Mouse (Mus musculus) liver, embryonic 16.5 days (tissue): ENCODE results near the gene Suz12. TPM values are rescaled to one million over a fixed set of nuclear protein-coding genes. Genes with fewer than 3 reads are reported as not detected.
A peak's percentile ranks its signal among the peaks of the same experiment; 100 is the strongest.

Experiments used
- ATAC-seq: fragments of 200-750 bp; cut with Nextera tagmentation; 2 replicates; pipeline ENCODE4 v1.8.0; 2017; ENCODE audit warnings: low read depth, mild to moderate bottlenecking, moderate number of reproducible peaks, moderate library complexity
- H3K27ac ChIP-seq: fragments of 300-500 bp; sonication (generic); 2 replicates; pipeline ENCODE4 v1.5.1; 2014; ENCODE audit warnings: mild to moderate bottlenecking, low read length
- H3K27me3 ChIP-seq: fragments of 300-500 bp; sonication (generic); 2 replicates; pipeline ENCODE4 v1.6.1; 2014; ENCODE audit warnings: low read depth, low read length, mixed read lengths; ENCODE audit not compliant: control insufficient read depth, insufficient read depth
- H3K36me3 ChIP-seq: fragments of 300-500 bp; sonication (generic); 2 replicates; pipeline ENCODE4 v1.6.1; 2014; ENCODE audit warnings: mild to moderate bottlenecking; ENCODE audit not compliant: control insufficient read depth, insufficient read depth
- H3K4me1 ChIP-seq: fragments of 300-500 bp; sonication (generic); 2 replicates; pipeline ENCODE4 v1.6.1; 2014; ENCODE audit warnings: low read depth, low read length, mixed read lengths; ENCODE audit not compliant: control insufficient read depth
- H3K4me2 ChIP-seq: fragments of 300-500 bp; sonication (generic); 2 replicates; pipeline ENCODE4 v1.6.1; 2014; ENCODE audit warnings: low read depth, low read length, mixed read lengths
- H3K4me3 ChIP-seq: fragments of 300-500 bp; sonication (generic); 2 replicates; pipeline ENCODE4 v1.5.1; 2014; ENCODE audit warnings: low read depth, mild to moderate bottlenecking, low read length
- H3K9ac ChIP-seq: fragments of 300-500 bp; sonication (generic); 2 replicates; pipeline ENCODE4 v1.6.1; 2014; ENCODE audit warnings: low read depth, low read length
- H3K9me3 ChIP-seq: fragments of 300-500 bp; sonication (generic); replicated peaks from 2 replicates; pipeline ENCODE4 v1.6.1; 2016; ENCODE audit warnings: low read length; ENCODE audit not compliant: control insufficient read depth
- WGBS: fragments of 180-500 bp; shearing (Covaris S2); extraction: QIAGEN DNeasy Blood & Tissue Kit; methylation state at CpG from one replicate; pipeline ENCODE4 v1.1.7; 2014; ENCODE audit not compliant: insufficient replicate concordance; 5-methylcytosine and 5-hydroxymethylcytosine counted together
- polyA plus RNA-seq: library from polyadenylated mRNA; unstranded; fragments of >200 nt; fragmentation: Nextera tagmentation; extraction: Ambion mirVana; gene quantifications from 2 replicates; pipeline ENCODE4 v1.2.1, GENCODE M21; 2015

Gene Suz12
- polyA plus RNA-seq, 1 experiment from 2014 or later, result 11.4 TPM

DNA sequence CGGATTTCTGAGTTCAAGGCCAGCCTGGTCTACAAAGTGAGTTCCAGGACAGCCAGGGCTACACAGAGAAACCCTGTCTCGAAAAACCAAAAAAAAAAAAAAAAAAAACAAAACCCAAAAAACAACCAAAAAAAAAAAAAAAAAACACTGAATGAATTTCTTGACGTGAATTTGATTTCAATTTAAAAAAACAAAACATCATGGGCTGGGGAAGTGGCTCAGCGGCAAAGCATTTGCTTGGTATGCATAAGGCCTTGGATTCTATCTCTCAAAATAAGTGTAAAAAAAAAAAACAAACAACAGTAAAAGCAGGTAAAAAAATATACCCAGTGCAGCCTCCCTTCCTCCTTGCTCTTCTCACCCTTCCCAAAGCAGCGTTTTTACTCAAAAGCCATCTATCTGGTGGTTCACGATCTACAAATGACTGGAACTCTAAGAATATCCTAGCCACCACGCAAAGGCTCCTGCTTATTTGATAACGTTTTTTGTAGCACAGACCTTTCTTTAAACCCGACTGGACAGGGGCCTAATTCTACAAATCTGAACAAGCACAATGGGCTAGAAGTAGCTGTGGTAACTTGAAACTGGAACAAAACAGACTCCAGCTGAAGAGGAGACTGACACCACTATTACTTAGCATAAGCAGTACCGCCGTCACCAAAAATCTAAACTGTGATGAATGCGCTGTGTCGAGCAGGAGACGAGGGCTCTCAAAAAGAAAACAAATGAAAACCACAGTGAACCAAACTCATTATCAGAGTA, 85.1 kb downstream of the Suz12 start:
- Histone ChIP-seq H3K4me2 (peak overlapping the region; percentile 81), H3K27ac (peak overlapping the region; percentile 62; the same call in 1 of the 2 replicates)

DNA sequence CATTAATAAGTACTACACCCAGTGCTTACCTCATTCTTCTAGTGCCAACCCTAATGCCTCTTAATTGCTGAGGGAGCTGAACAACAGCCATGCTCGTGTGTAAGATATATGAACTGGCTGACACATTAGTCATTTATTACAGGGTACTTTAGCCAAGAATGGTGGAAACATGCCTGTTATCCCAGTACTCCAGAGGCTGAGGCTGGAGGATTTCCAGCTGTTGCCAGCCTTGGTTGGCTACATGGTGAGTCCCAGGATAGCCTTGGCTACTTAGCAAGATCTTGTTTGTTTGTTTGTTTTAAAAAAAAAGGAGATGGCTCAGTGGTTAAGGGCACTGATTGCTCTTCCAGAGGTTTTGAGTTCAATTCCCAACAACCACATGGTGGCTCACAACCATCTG, 85.9 kb downstream of the Suz12 start:
- H3K36me3 ChIP-seq, result peaks cover 14% of the 10 kb centered on the region
- 0 out of 2 replicates have a peak, but pooled peaks cover 3% of the 10 kb centered on the region for H3K9me3 ChIP-seq
- peak overlapping the region; percentile 42 for H3K9ac ChIP-seq
- peaks cover 33% of the 10 kb centered on the region for H3K4me1 ChIP-seq
- peak overlapping the region; percentile 81 for H3K4me2 ChIP-seq
- no peaks in the 10 kb centered on the region for H3K27me3 ChIP-seq
- peak overlapping the region; percentile 62 for H3K27ac ChIP-seq
- no peak for ATAC-seq
- peak overlapping the region; percentile 91 for H3K4me3 ChIP-seq
- 15% methylated on average over 1 of the region's 1 CpGs for WGBS

More for the DNA sequence above, 85.1 kb downstream of the Suz12 start:
- H3K9ac ChIP-seq, result 0 out of 2 replicates have a peak overlapping the region, but pooled peaks have one; percentile 1
- no peaks in the 10 kb centered on the region for H3K27me3 ChIP-seq
- ATAC-seq, result no peak
- WGBS, result 51% methylated on average over 14 of the region's 14 CpGs
- peaks cover 36% of the 10 kb centered on the region for H3K4me1 ChIP-seq
- peaks cover 14% of the 10 kb centered on the region for H3K36me3 ChIP-seq
- H3K4me3 ChIP-seq, result peak overlapping the region; percentile 91
- H3K9me3 ChIP-seq, result no peaks in the 10 kb centered on the region

DNA sequence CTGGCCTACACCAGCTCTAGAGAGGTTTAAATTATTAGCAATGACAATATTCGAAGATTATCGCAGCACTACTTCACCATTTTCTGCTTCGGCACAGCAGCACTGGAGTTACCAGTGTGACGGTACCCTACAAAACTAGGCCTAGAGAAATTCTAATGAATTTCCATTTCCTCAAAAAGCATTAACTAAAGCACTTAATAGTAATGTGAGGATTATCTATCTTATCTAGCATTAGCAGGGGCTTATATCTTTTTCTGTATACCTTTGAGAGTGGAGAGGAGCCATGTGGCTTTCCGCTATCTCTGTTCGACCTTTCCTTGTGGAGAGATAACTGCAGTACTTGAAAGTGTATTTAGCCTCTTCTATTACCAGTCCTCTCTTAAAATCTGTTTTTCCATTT, 86.8 kb downstream of the Suz12 start:
- H3K9me3 ChIP-seq, result 0 out of 2 replicates have a peak, but pooled peaks cover 3% of the 10 kb centered on the region
- peak overlapping the region; percentile 91 for H3K4me3 ChIP-seq
- H3K9ac ChIP-seq, result peak overlapping the region; percentile 99
- H3K27me3 ChIP-seq, result no peaks in the 10 kb centered on the region
- ATAC-seq, result no peak
- peaks cover 33% of the 10 kb centered on the region for H3K4me1 ChIP-seq
- WGBS, result 11% methylated on average over 6 of the region's 6 CpGs
- peak overlapping the region; percentile 100 for H3K27ac ChIP-seq
- H3K4me2 ChIP-seq, result peak overlapping the region; percentile 81
- peaks cover 9% of the 10 kb centered on the region for H3K36me3 ChIP-seq

DNA sequence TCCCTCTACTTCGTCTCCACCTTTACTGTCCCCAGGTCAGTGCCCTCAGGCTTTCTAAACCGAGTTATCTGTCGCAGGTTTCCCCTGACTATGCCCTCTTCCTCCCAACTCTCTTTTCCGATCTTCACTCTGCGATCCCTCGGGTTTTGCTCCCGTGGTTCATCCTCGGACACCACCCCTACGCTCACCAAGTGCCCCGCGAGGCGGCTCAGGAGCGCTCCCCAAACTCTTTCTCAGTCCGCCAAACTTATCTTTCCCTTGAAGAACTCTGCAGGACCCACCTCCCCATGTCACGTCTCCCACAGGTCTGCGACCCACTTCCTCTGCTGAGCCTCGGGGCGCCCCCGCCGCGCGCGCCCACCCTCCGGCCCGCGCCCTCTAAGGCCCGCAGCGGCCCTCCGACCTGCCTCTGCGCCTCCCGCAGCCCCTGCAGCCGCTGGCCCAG, 87.5 kb downstream of the Suz12 start:
- H3K36me3 ChIP-seq, result peaks cover 9% of the 10 kb centered on the region
- H3K27me3 ChIP-seq, result no peaks in the 10 kb centered on the region
- peak overlapping the region; percentile 81 for H3K4me2 ChIP-seq
- H3K9ac ChIP-seq, result peak overlapping the region; percentile 99
- peak overlapping the region; percentile 91 for H3K4me3 ChIP-seq
- WGBS, result under 1% methylated on average over 31 of the region's 32 CpGs
- H3K4me1 ChIP-seq, result peaks cover 36% of the 10 kb centered on the region
- 0 out of 2 replicates have a peak, but pooled peaks cover 3% of the 10 kb centered on the region for H3K9me3 ChIP-seq
- H3K27ac ChIP-seq, result peak overlapping the region; percentile 100
- peak; percentile 14; the same call in 1 of the 2 replicates for ATAC-seq

DNA sequence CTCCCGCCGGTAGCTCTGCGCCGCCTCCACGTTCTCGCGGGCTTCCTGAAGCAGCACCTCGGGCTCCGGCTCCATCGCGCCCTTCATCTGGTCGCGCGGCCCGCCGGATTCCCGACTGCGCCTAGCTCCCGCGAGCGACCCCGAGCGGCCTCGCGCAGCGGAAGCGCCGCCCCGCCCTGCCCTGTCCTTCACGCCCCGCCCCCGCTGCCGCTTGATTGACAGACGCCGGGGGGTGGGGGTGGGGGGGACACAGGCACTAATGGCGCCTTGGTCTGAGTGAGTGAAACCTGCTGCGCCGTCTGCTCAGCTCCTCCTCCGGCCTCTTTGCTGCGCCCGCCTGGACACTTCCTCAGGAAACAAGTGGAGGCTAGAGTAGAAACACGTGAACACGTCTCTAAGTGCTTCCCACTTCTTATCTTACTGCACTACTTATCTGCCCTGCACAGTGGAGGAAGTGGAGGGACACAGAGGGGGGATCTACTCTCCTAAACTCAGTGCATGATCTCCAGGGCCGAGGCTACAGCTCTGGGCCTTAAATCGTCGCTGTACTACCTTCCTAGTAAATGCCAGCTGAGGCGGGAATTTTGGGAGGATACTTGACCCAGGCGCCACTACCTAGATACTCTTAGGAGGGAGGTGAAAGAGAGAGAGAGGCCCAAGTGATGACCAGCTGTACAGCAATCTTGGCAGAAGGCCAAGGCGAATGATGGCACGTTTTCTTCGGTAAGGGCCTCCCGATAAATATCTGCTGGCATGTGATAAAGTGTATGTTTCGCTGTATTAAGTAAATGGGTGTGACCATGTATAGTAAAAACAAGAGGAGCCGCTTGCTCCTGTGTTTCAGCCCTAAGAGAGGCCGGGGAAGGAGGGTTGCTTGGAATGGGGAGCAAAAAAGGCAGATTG, 88.2 kb downstream of the Suz12 start, which contains the start of gene Crlf3:
Crlf3 (minus strand) TSS at position 166 of the 903 bp plus-strand sequence.
- peak; percentile 92 for ATAC-seq
- WGBS, result 1% methylated on average over 51 of the region's 55 CpGs
- Histone ChIP-seq H3K27me3 (no peaks in the 10 kb centered on the region), H3K4me3 (peak within 1 kb of the TSS; percentile 91), H3K27ac (peak within 1 kb of the TSS; percentile 100), H3K9ac (peak within 1 kb of the TSS; percentile 99), H3K4me1 (peaks cover 34% of the 10 kb centered on the region), H3K4me2 (peak within 1 kb of the TSS; percentile 81), H3K36me3 (peaks cover 9% of the 10 kb centered on the region), H3K9me3 (0 out of 2 replicates have a peak, but pooled peaks cover 3% of the 10 kb centered on the region)

DNA sequence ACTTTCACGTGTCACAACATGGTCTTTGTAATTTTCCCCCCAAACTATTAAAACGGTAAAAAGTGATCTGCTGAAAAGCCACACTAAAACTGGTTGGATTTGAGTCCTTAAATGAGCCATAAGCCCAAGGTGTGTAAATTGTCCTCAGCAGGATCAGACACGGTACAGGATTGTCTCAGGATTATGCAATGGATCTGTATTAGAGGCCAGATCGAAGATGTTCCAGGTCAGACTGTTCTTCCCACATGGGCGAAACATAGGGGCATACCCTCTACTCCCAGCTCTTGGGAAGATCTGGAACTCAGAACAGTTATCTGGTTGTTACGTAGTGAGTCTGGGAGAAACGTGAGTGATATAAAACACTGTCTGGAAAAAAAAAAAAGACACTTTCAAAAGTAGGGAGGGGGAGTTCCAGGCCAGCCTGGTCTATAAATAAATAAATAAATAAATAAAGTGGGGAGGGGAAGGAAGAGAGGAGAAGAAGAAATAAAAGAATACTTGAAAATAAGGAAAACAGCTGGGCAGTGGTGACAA, 88.9 kb downstream of the Suz12 start:
- no peaks in the 10 kb centered on the region for H3K27me3 ChIP-seq
- peaks cover 30% of the 10 kb centered on the region for H3K4me1 ChIP-seq
- 22% methylated on average over 7 of the region's 7 CpGs for WGBS
- H3K9ac ChIP-seq, result peak overlapping the region; percentile 99
- H3K27ac ChIP-seq, result peak overlapping the region; percentile 100
- H3K9me3 ChIP-seq, result 0 out of 2 replicates have a peak, but pooled peaks cover 3% of the 10 kb centered on the region
- H3K4me2 ChIP-seq, result peak overlapping the region; percentile 81
- ATAC-seq, result no peak
- peaks cover 9% of the 10 kb centered on the region for H3K36me3 ChIP-seq
- peak overlapping the region; percentile 91 for H3K4me3 ChIP-seq

Other genes starting within 250 kb of the Suz12 start
- gene Utp6, start 30.7 kb upstream of the Suz12 start, polyA plus RNA-seq, result 18.5 and 21.3 TPM in 2 replicates
- 97.1 and 104 TPM in 2 replicates for gene Crlf3, start 87.9 kb downstream of the Suz12 start, polyA plus RNA-seq
- 9.0 and 9.7 TPM in 2 replicates for gene Atad5, start 96.3 kb downstream of the Suz12 start, polyA plus RNA-seq
- gene Tefm, start 149.1 kb downstream of the Suz12 start, polyA plus RNA-seq, result 11.4 and 13.4 TPM in 2 replicates
- gene Adap2, start 161.0 kb downstream of the Suz12 start, polyA plus RNA-seq, result 7.0 and 7.3 TPM in 2 replicates
- gene Rnf135, start 190.7 kb downstream of the Suz12 start, polyA plus RNA-seq, result 4.8 and 5.4 TPM in 2 replicates
- 19.6 and 20.2 TPM in 2 replicates for gene Rhot1, start 215.9 kb downstream of the Suz12 start, polyA plus RNA-seq